Mouse (Mus musculus): ENCODE data around the gene Dlst. TPM values are rescaled to one million over a fixed set of nuclear protein-coding genes. Genes with fewer than 3 reads are reported as not detected.

Gene Dlst
- polyA plus RNA-seq, 1 experiment = 900 TPM

GRCm38 (mm10) chr12:85159592-85159991 lies 49.0 kb downstream of the Dlst start:
- no peak for TF ChIP-seq GATA1 (IDR thresholded peaks at IDR 0.05; ENCODE audit: low read length)

DNA sequence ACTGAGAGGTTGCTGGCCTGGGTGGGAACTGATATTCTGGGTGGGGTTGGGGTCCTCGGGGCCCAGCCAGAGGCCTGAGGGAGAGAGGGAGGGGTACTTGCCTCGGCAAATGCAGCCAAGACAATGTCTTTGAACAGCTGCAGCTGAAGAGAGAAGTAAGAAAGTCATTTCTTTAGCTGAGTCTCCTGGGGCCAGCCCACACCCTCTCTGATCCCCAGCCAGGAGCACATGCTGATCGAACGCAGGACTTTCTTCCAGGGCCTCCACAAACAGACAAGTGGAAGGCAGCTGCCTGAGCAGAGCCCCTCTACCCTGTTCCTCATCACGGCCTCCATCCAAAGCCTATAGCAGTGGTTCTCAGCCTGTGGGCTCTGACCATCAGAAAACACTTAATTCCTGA lies 54.4 kb downstream of the Dlst start:
- no peak for TF ChIP-seq GATA1 (IDR thresholded peaks at IDR 0.05; ENCODE audit: low read length)

GRCm38 (mm10) chr12:85166631-85167030 lies 56.0 kb downstream of the Dlst start:
- TF ChIP-seq GATA1 (IDR thresholded peaks at IDR 0.05; ENCODE audit: low read length) = no peak

DNA sequence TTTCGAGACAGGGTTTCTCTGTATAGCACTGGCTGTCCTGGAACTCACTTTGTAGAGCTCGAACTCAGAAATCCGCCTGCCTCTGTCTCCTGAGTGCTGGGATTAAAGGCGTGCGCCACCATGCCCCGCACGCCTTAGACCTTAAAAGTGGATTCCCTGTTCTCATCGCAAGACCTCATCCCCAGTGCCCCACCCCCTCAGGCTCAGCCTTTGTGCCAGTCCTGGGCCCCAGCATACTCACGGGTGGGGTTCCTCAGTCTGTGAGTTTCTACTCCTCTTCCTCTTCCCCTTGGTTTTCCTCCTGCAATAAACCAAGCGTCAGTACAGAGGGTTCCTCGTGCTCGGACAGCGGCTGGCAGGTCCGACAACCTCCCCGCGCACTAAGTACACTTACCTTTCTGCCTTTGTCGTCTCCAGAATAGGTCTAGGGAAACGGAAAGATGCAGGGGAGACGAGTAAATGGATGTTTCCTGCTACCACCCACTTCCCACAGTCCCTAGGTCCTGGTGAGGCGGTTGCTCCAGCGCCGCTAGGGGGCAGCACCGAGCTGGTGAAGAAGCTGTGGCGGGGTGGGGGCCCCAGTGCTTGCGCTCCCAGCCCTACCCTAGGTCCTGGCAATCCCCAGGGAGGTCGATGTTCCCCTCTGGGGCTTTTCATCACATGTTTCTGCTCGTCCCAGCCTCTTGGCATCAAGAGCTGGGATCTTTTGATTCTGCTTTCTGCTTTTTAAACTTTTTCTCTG lies 58.7 kb downstream of the Dlst start:
- TF ChIP-seq GATA1 (IDR thresholded peaks at IDR 0.05; ENCODE audit: low read length) = no peak

DNA sequence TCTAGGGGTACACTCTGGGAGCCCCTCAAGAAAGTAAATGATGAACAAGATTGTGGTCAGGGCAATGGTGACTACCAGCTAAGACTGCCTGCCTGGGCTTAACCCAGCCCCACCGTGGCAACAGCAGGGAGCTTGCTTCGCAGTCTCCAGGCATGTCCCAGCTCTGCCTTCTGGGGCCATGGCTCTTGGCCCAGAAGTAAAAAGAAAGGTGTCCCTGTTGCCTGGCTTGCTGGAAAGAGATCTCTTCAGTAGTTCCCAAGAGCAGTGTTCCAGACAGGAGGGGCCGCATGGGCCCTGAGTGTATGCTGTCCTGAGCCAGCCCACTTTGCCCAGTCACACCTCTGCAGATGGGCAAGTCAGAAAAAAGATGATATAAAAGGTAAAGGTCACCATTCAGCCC lies 59.2 kb downstream of the Dlst start:
- TF ChIP-seq GATA1 (IDR thresholded peaks at IDR 0.05; ENCODE audit: low read length) = no peak

DNA sequence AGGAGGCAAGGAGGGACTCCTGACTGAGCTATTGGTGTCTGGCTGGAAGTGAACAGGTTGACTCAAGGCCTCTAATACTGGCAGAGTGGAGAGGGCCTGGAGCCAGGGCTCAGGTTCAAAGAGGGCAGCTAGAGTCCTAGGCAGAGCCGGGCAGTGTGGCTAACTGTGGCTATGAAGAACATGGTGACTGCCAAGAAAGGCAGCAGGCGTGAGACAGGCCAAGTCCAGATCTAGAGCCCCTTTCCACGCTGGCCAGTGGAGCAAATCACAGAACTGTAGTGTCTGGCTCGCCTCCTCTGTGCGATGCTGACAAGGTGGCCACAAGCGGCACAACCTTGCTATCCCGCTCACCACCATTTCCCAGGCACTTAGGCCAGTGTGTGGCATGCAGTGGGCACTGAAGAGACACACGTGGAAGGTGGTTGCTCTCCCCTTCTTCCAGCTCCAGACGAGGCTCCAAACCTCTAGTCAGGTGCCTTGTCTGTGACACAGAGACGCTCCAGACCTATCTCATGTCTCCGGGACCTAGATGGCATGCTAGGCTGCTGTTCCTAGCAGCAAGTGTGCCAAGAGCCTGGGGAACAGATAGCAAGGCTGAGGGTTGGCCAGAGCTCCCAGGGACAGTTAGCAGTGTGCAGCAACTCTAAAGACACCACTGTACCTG lies 59.8 kb downstream of the Dlst start:
- no peak for TF ChIP-seq GATA1 (IDR thresholded peaks at IDR 0.05; ENCODE audit: low read length)

GRCm38 (mm10) chr12:85170948-85171307 lies 60.3 kb downstream of the Dlst start:
- no peak for TF ChIP-seq GATA1 (IDR thresholded peaks at IDR 0.05; ENCODE audit: low read length)

DNA sequence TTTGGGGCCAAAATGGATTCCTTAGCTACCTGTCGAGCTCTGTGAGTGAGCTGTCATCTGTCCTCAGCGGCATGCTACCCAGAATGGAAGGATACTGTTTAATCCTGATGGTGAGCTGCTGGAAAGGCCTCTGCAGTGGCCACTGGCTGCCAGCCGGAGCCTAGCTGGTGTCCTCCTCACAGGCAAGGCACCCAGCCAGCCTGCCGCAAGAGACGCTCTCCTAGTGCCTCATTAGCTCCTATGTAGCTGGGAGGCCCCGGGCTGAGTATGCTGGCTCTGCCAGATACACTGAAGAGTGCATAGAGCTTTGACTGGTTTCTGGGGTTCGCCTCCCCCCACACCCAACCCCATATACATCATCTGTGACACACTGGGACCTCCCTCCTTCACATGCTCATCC lies 63.4 kb downstream of the Dlst start:
- TF ChIP-seq GATA1 (IDR thresholded peaks at IDR 0.05; ENCODE audit: low read length) = no peak

- TF ChIP-seq GATA1 (IDR thresholded peaks at IDR 0.05; ENCODE audit: low read length) = no peak
Observed at GRCm38 (mm10) chr12:85175087-85175675, 64.5 kb downstream of the Dlst start.

GRCm38 (mm10) chr12:85175926-85176845 lies 65.6 kb downstream of the Dlst start:
- no peak for TF ChIP-seq GATA1 (IDR thresholded peaks at IDR 0.05; ENCODE audit: low read length)

- TF ChIP-seq GATA1 (IDR thresholded peaks at IDR 0.05; ENCODE audit: low read length) = no peak
Observed at GRCm38 (mm10) chr12:85176846-85177523, 66.4 kb downstream of the Dlst start.

DNA sequence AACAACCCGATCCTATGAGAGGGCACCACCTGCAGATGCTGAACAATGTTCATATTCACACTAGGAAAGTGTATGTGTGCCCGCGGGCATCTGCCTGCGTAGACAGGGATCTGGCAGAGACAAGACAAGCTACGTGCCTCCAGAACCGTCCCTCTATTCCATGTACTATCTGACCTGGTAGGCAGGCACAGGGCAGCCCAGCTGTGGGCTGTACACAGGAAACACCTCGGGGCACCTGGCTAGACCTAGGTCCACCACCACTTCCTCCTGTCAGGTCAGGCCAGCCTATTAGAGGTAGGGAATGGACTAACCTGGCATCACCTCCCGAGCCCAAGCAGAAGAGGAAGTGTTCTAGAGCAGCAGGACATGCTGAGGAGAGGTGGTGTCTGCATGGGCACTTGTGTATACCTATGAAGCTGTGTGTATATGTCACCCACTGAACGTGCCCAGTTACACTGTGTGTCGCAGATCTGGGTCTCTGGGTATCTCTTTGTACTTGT lies 67.2 kb downstream of the Dlst start, which contains the start of gene Pgf:
TSS of gene Pgf (minus strand) at position 51 of the 500 bp plus-strand sequence.
- TF ChIP-seq GATA1 (IDR thresholded peaks at IDR 0.05; ENCODE audit: low read length) = no peak

- no peak for TF ChIP-seq GATA1 (IDR thresholded peaks at IDR 0.05; ENCODE audit: low read length)
Observed at GRCm38 (mm10) chr12:85178294-85178693, 67.7 kb downstream of the Dlst start.

- no peak for TF ChIP-seq GATA1 (IDR thresholded peaks at IDR 0.05; ENCODE audit: low read length)
Observed at GRCm38 (mm10) chr12:85181475-85182344, 71.1 kb downstream of the Dlst start.

Measured in G1E-ER4 (cell line).